Mouse (Mus musculus): ENCODE data around the gene Gprc5b. TPM values are rescaled to one million over a fixed set of nuclear protein-coding genes. Genes with fewer than 3 reads are reported as not detected.

Gprc5b gene
- polyA plus RNA-seq, 1 experiment: 10.9 TPM

GRCm38 (mm10) chr7:118991341-118991884, 3.6 kb downstream of the Gprc5b start:
- Histone ChIP-seq H3K27ac (ENCODE audit: insufficient read depth, low read length) (no peak overlapping the region), H3K4me3 (ENCODE audit: insufficient read depth, low read length) (no peak overlapping the region), H3K4me1 (ENCODE audit: control insufficient read depth, insufficient read depth, low read length) (no peaks in the 10 kb centered on the region)
- TF ChIP-seq CTCF (IDR thresholded peaks at IDR 0.05; ENCODE audit: borderline replicate concordance, insufficient read depth, low read length): no peak
- TF ChIP-seq POLR2A (IDR thresholded peaks at IDR 0.05; ENCODE audit: low read depth, low read length): no peak

DNA sequence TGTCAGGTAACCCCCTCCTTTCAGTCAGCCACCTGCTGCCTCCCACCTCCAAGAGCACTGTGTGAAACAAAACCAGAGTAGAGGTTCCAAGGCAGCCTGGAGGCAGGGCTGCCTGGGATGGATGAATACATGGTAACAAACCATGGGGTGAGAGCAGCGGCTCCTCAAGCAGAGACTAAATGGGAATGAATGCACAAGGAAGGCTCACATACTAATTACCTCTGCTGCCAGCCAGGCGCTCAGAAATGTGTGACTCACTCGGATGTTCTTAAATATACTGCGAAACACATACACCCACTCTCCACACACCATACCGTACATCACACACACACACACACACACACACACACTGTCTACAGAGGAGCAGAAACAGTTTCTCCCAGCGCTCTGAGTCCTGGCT, 4.7 kb downstream of the Gprc5b start:
- no peak overlapping the region for H3K27ac ChIP-seq (ENCODE audit: insufficient read depth, low read length)
- TF ChIP-seq POLR2A (IDR thresholded peaks at IDR 0.05; ENCODE audit: low read depth, low read length) (no peak), CTCF (IDR thresholded peaks at IDR 0.05; ENCODE audit: borderline replicate concordance, insufficient read depth, low read length) (no peak)
- H3K4me3 ChIP-seq (ENCODE audit: insufficient read depth, low read length): no peak overlapping the region
- no peaks in the 10 kb centered on the region for H3K4me1 ChIP-seq (ENCODE audit: control insufficient read depth, insufficient read depth, low read length)

DNA sequence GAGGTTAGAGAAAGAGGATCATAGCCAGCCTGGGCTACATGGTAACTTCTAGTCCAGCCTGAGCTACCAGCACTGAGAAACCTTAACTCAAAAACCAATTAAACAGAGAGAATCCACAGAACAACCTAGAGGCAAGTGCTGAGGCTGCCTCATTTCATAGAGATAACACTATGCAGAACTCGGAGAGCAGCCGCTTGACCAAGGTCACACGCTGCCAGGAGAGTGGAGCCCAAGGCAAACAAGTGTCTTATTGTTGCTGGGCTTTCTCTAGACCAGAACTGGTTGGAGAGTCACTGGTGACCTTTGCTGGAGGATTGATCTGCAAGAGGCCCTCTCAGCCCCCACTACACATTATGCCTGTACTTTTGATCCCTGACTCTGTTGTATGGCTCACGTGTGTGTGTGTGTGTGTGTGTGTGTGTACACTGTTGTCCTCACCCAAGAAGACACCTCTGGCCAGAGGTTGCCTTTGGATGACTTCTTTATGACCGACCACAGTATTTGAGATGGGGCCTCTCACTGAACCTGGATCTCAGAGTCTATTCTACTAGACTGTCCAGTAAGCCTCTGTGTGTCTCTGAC, 5.6 kb downstream of the Gprc5b start:
- H3K4me3 ChIP-seq (ENCODE audit: insufficient read depth, low read length): no peak overlapping the region
- no peak overlapping the region for H3K27ac ChIP-seq (ENCODE audit: insufficient read depth, low read length)
- H3K4me1 ChIP-seq (ENCODE audit: control insufficient read depth, insufficient read depth, low read length): no peaks in the 10 kb centered on the region
- TF ChIP-seq POLR2A (IDR thresholded peaks at IDR 0.05; ENCODE audit: low read depth, low read length) (no peak), CTCF (IDR thresholded peaks at IDR 0.05; ENCODE audit: borderline replicate concordance, insufficient read depth, low read length) (no peak)

- TF ChIP-seq CTCF (IDR thresholded peaks at IDR 0.05; ENCODE audit: borderline replicate concordance, insufficient read depth, low read length) (no peak), POLR2A (IDR thresholded peaks at IDR 0.05; ENCODE audit: low read depth, low read length) (no peak)
Observed at GRCm38 (mm10) chr7:118986369-118986768, 8.6 kb downstream of the Gprc5b start.

GRCm38 (mm10) chr7:118985786-118986185, 9.2 kb downstream of the Gprc5b start:
- H3K4me3 ChIP-seq (ENCODE audit: insufficient read depth, low read length): no peak overlapping the region
- TF ChIP-seq CTCF (IDR thresholded peaks at IDR 0.05; ENCODE audit: borderline replicate concordance, insufficient read depth, low read length): no peak
- no peak for TF ChIP-seq POLR2A (IDR thresholded peaks at IDR 0.05; ENCODE audit: low read depth, low read length)
- no peak overlapping the region for H3K27ac ChIP-seq (ENCODE audit: insufficient read depth, low read length)
- no peaks in the 10 kb centered on the region for H3K4me1 ChIP-seq (ENCODE audit: control insufficient read depth, insufficient read depth, low read length)

More at GRCm38 (mm10) chr7:118986369-118986768, 8.6 kb downstream of the Gprc5b start:
- no peak overlapping the region for H3K4me3 ChIP-seq (ENCODE audit: insufficient read depth, low read length)
- no peak overlapping the region for H3K27ac ChIP-seq (ENCODE audit: insufficient read depth, low read length)
- no peaks in the 10 kb centered on the region for H3K4me1 ChIP-seq (ENCODE audit: control insufficient read depth, insufficient read depth, low read length)

DNA sequence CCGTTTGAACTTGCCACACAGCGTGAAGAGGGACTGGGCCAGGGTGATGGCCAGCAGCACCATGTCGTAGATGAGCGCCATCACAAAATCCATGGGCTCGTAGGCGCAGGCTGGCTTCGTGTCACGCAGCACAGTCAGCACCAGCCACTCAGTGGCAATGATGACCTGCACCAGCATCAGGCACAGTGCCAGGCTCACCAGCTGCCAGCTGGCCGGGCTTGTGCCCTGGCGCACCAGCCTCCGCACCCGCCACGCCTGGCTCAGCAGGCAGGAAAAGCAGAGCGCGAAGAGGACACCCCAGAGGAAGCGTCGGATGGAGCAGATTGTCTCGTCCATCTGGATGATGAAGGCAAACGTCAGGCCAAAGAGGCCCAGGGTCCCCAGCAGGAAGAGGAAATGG, 11.1 kb downstream of the Gprc5b start:
- no peak overlapping the region for H3K4me3 ChIP-seq (ENCODE audit: insufficient read depth, low read length)
- no peaks in the 10 kb centered on the region for H3K4me1 ChIP-seq (ENCODE audit: control insufficient read depth, insufficient read depth, low read length)
- no peak for TF ChIP-seq POLR2A (IDR thresholded peaks at IDR 0.05; ENCODE audit: low read depth, low read length)
- TF ChIP-seq CTCF (IDR thresholded peaks at IDR 0.05; ENCODE audit: borderline replicate concordance, insufficient read depth, low read length): no peak
- no peak overlapping the region for H3K27ac ChIP-seq (ENCODE audit: insufficient read depth, low read length)

GRCm38 (mm10) chr7:118982586-118982985, 12.4 kb downstream of the Gprc5b start:
- Histone ChIP-seq H3K27ac (ENCODE audit: insufficient read depth, low read length) (no peak overlapping the region), H3K4me3 (ENCODE audit: insufficient read depth, low read length) (no peak overlapping the region), H3K4me1 (ENCODE audit: control insufficient read depth, insufficient read depth, low read length) (no peaks in the 10 kb centered on the region)
- TF ChIP-seq CTCF (IDR thresholded peaks at IDR 0.05; ENCODE audit: borderline replicate concordance, insufficient read depth, low read length): no peak
- no peak for TF ChIP-seq POLR2A (IDR thresholded peaks at IDR 0.05; ENCODE audit: low read depth, low read length)

GRCm38 (mm10) chr7:118981831-118982230, 13.2 kb downstream of the Gprc5b start:
- H3K4me3 ChIP-seq (ENCODE audit: insufficient read depth, low read length): no peak overlapping the region
- no peaks in the 10 kb centered on the region for H3K4me1 ChIP-seq (ENCODE audit: control insufficient read depth, insufficient read depth, low read length)
- no peak overlapping the region for H3K27ac ChIP-seq (ENCODE audit: insufficient read depth, low read length)
- TF ChIP-seq CTCF (IDR thresholded peaks at IDR 0.05; ENCODE audit: borderline replicate concordance, insufficient read depth, low read length) (no peak), POLR2A (IDR thresholded peaks at IDR 0.05; ENCODE audit: low read depth, low read length) (no peak)

DNA sequence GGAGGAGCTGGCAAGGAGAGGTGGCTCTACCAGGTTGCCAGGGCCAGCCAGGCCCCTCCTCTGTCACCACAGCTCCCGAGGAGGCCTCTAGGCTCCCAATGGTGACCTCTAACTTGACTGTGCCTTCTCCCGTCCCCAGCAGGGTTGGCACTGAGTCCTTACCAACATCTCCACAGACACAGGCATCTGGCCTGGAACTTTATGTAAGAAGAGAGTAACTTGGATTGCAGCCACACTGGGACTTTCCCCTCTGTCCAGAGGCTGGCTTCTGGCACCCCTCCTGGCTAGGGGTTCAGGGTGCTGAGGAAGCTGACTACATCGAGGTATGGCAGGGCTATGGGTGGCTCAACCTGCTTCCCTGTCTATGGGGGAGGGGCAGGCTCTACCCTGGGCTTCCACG, 13.7 kb downstream of the Gprc5b start:
- Histone ChIP-seq H3K4me3 (ENCODE audit: insufficient read depth, low read length) (no peak overlapping the region), H3K4me1 (ENCODE audit: control insufficient read depth, insufficient read depth, low read length) (no peaks in the 10 kb centered on the region), H3K27ac (ENCODE audit: insufficient read depth, low read length) (no peak overlapping the region)
- TF ChIP-seq POLR2A (IDR thresholded peaks at IDR 0.05; ENCODE audit: low read depth, low read length) (no peak), CTCF (IDR thresholded peaks at IDR 0.05; ENCODE audit: borderline replicate concordance, insufficient read depth, low read length) (no peak)

DNA sequence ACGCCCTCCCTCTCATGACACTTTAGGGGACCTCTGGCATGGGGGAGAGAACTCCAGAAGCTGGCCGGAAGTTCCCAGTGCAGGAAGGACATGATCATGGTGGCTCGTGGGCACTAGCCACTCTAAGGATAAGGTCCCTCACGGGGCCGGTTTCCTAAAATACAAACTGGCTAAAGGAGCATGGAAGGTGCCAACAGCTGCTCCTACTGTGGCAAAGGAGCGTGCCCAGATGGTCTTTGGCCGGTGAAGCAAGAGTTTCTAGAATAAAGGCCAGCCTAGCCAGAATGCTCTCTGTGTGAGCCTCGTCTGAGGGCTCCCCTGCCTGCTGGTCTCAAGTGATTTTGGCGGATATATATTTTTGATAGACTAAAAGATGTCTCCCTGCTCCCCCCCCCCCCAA, 15.3 kb downstream of the Gprc5b start:
- H3K27ac ChIP-seq (ENCODE audit: insufficient read depth, low read length): no peak overlapping the region
- H3K4me3 ChIP-seq (ENCODE audit: insufficient read depth, low read length): no peak overlapping the region
- no peak for TF ChIP-seq CTCF (IDR thresholded peaks at IDR 0.05; ENCODE audit: borderline replicate concordance, insufficient read depth, low read length)
- no peak for TF ChIP-seq POLR2A (IDR thresholded peaks at IDR 0.05; ENCODE audit: low read depth, low read length)
- H3K4me1 ChIP-seq (ENCODE audit: control insufficient read depth, insufficient read depth, low read length): no peaks in the 10 kb centered on the region; the same call in 1 of the 2 replicates

Data from embryonic fibroblast, embryonic 13.5 days (primary cell).